In the genomic region with DNA sequence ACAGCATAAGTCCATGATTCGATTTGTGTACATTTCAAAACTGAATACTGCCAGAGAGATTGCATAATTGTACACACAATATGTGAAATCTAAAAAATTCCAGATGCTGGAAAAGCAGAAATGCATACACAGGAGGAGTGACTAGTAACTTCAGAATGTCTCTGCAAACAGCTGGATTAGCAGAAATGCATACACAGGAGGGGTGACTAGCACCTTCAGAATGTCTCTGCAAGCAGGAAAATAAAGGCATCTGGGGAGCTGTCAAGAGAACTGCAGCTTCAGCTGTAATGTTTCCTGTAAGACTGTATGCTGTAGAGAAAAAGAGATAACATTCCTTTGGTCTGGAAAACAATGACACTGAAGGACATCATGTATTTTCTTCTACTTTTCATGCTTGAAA, we compare ENCODE assay signal across 28 mouse cellular contexts. TPM values are rescaled to one million over a fixed set of nuclear protein-coding genes. Genes with fewer than 3 reads are reported as not detected.
DNase-seq lines count a peak whose midpoint lies in the region; ATAC-seq and TF ChIP-seq lines count a peak whose summit lies in the region.
"Had no signal": no experiment of that assay in that cellular context is flagged by ENCODE, and none has a peak within 500 bp of the region (broad histone marks: within the 10 kb centered on the region; RNA-seq: fewer than 3 reads in every experiment).

No protein-coding gene starts in this region.

- no peaks in the 10 kb centered on the region for H3K27me3 ChIP-seq in lung, embryonic 14.5 days (ENCODE audit: insufficient read depth, low read length)
- H3K27me3 ChIP-seq in C2C12 (ENCODE audit: control insufficient read depth, insufficient read depth, insufficient read length): peaks cover 5% of the 10 kb centered on the region
- no peaks in the 10 kb centered on the region for H3K27me3 ChIP-seq in heart, embryonic 10.5 days (ENCODE audit: insufficient read depth, poor library complexity, severe bottlenecking)
- H3K27me3 ChIP-seq: CH12.LX; embryonic facial prominence, embryonic 13.5 days; embryonic facial prominence, embryonic 15.5 days; forebrain, embryonic 12.5 days had no signal

- 55% methylated on average over 1 of the region's 1 CpGs for WGBS in lung, embryonic 14.5 days
- WGBS in heart, embryonic 10.5 days: 85% methylated on average over 1 of the region's 1 CpGs

- no peak overlapping the region for H3ac ChIP-seq in C2C12 (ENCODE audit: control insufficient read depth, insufficient read length, low read depth)

- H3K79me2 ChIP-seq in C2C12 (ENCODE audit: control insufficient read depth, insufficient read depth): no peaks in the 10 kb centered on the region

- peak; percentile 11 for DNase-seq in lung, embryonic 14.5 days
- no peak for DNase-seq in lung, postnatal 4 days
- DNase-seq in NIH3T3 (ENCODE audit: low read depth): peak; percentile 28
- peak; percentile 10 for DNase-seq in brain, embryonic 14.5 days (ENCODE audit: low read depth)
- DNase-seq in heart, embryonic 10.5 days (ENCODE audit: low spot score): no peak
- no peak for DNase-seq in spleen, postnatal 36 days (ENCODE audit: low spot score in 2 of 2)
- DNase-seq: adrenal gland, adult 8-10 months; adrenal gland, postnatal 14 days; adrenal gland, postnatal 36 days; cerebellum, adult 11 months; cerebellum, adult 18-20 months; cerebellum, adult 8-10 months; cerebellum, adult 9-11 months; cerebellum, postnatal 14 days; cerebellum, postnatal 36 days; embryo, embryonic 11 days had no signal

- H3K27ac ChIP-seq in lung, embryonic 14.5 days (ENCODE audit: low read depth): no peak overlapping the region
- H3K27ac ChIP-seq in heart, embryonic 10.5 days: no peak overlapping the region
- H3K27ac ChIP-seq: embryonic facial prominence, embryonic 13.5 days; embryonic facial prominence, embryonic 15.5 days; forebrain, embryonic 10.5 days; forebrain, embryonic 12.5 days had no signal

- TF ChIP-seq POLR2A in brain, embryonic 14.5 days (IDR thresholded peaks at IDR 0.05; ENCODE audit: borderline replicate concordance, extremely low read depth, insufficient read depth, insufficient read length, poor library complexity, severe bottlenecking): no peak

- H3K36me3 ChIP-seq in lung, embryonic 14.5 days (ENCODE audit: insufficient read depth): no peaks in the 10 kb centered on the region
- no peaks in the 10 kb centered on the region for H3K36me3 ChIP-seq in C2C12 (ENCODE audit: control insufficient read depth, insufficient read depth)
- no peaks in the 10 kb centered on the region for H3K36me3 ChIP-seq in heart, embryonic 10.5 days
- H3K36me3 ChIP-seq: embryonic facial prominence, embryonic 13.5 days; embryonic facial prominence, embryonic 15.5 days; forebrain, embryonic 10.5 days; forebrain, embryonic 12.5 days; G1E had no signal

- ATAC-seq in lung, embryonic 14.5 days (ENCODE audit: insufficient read depth): no peak
- ATAC-seq: activated CD4-positive, CD25-positive, alpha-beta regulatory T cell, adult 4 months; CD4-positive, CD25-positive, alpha-beta regulatory T cell, adult 4 months; forebrain, embryonic 14.5 days; forebrain, embryonic 16.5 days had no signal

- H3K79me3 ChIP-seq in C2C12 (ENCODE audit: low read depth): no peaks in the 10 kb centered on the region

- H3K4me2 ChIP-seq in lung, embryonic 14.5 days: no peak overlapping the region
- H3K4me2 ChIP-seq: embryonic facial prominence, embryonic 13.5 days; embryonic facial prominence, embryonic 15.5 days; forebrain, embryonic 12.5 days had no signal

- TF ChIP-seq CTCF in lung, embryonic 14.5 days (IDR thresholded peaks at IDR 0.05; ENCODE audit: low read depth): no peak
- TF ChIP-seq CTCF in C2C12 (IDR thresholded peaks at IDR 0.05; ENCODE audit: control insufficient read depth, insufficient read depth, insufficient read length): no peak
- no peak for TF ChIP-seq CTCF in brain, embryonic 14.5 days (IDR thresholded peaks at IDR 0.05; ENCODE audit: borderline replicate concordance, extremely low read depth, insufficient read depth, insufficient read length)

- H3K4me1 ChIP-seq in lung, embryonic 14.5 days (ENCODE audit: insufficient read depth): no peaks in the 10 kb centered on the region
- no peaks in the 10 kb centered on the region for H3K4me1 ChIP-seq in heart, embryonic 10.5 days
- H3K4me1 ChIP-seq: embryonic facial prominence, embryonic 13.5 days; embryonic facial prominence, embryonic 15.5 days; forebrain, embryonic 10.5 days; forebrain, embryonic 12.5 days had no signal

- H3K9me3 ChIP-seq in lung, embryonic 14.5 days (ENCODE audit: low read depth, low read length): no peaks in the 10 kb centered on the region
- no peaks in the 10 kb centered on the region for H3K9me3 ChIP-seq in heart, embryonic 10.5 days
- H3K9me3 ChIP-seq: embryonic facial prominence, embryonic 13.5 days; embryonic facial prominence, embryonic 15.5 days; forebrain, embryonic 10.5 days; forebrain, embryonic 12.5 days had no signal

- H3K9ac ChIP-seq in lung, embryonic 14.5 days: no peak overlapping the region
- H3K9ac ChIP-seq: embryonic facial prominence, embryonic 13.5 days; embryonic facial prominence, embryonic 15.5 days; forebrain, embryonic 12.5 days had no signal

- H3K4me3 ChIP-seq in lung, embryonic 14.5 days (ENCODE audit: low read depth, low read length): no peak overlapping the region
- H3K4me3 ChIP-seq in C2C12 (ENCODE audit: insufficient read depth, poor library complexity, severe bottlenecking): no peak overlapping the region
- no peak overlapping the region for H3K4me3 ChIP-seq in heart, embryonic 10.5 days
- H3K4me3 ChIP-seq: embryonic facial prominence, embryonic 13.5 days; embryonic facial prominence, embryonic 15.5 days; erythroblast, embryonic 14.5 days; forebrain, embryonic 10.5 days; forebrain, embryonic 12.5 days had no signal

TF ChIP-seq in C2C12, 6 proteins besides CTCF, POLR2A, EP300 and RAD21:
- TF ChIP-seq MYOG (IDR thresholded peaks at IDR 0.05; ENCODE audit: control insufficient read depth, extremely low read depth, insufficient read length) (no peak), MAX (IDR thresholded peaks at IDR 0.05) (no peak), CEBPB (IDR thresholded peaks at IDR 0.05; ENCODE audit: low read depth) (peak; percentile 12)

RNA-seq across cellular contexts. Expression of a gene that starts 51.4 kb away (rescaled TPM):
- 0.11 TPM in 1 of 2 replicates, not detected in the other for polyA plus RNA-seq in lung, embryonic 14.5 days (2014; fragmentation: Nextera tagmentation; extraction: Ambion mirVana)
- not detected for polyA plus RNA-seq in C2C12 (2012; fragmentation: generic; extraction: Trizol)
- polyA plus RNA-seq in brain, embryonic 14.5 days (2012; rRNA removed): 0.04 and 0.14 TPM in 2 replicates
- 0.18 TPM in 1 of 2 replicates, not detected in the other for polyA plus RNA-seq in heart, embryonic 10.5 days (2016; fragmentation: Nextera tagmentation; extraction: Ambion mirVana)
- polyA plus RNA-seq: activated CD4-positive, CD25-positive, alpha-beta regulatory T cell, adult 4 months; CD4-positive, CD25-positive, alpha-beta regulatory T cell, adult 4 months; embryonic facial prominence, embryonic 13.5 days; embryonic facial prominence, embryonic 15.5 days; erythroblast, embryonic 14.5 days; forebrain, embryonic 16.5 days; G1E had no signal

Comparison
In these comparisons a context has a peak if more than half of its experiments do, and no peak if none do; other contexts are left out.
1. DNase-seq: peak in lung, embryonic 14.5 days (single experiment), NIH3T3 (single experiment) and brain, embryonic 14.5 days (single experiment); none in lung, postnatal 4 days (0 of 2), heart, embryonic 10.5 days (single experiment) and spleen, postnatal 36 days (0 of 2).